Comparison of ENCODE assay signal across 11 mouse cellular contexts in the genomic region with DNA sequence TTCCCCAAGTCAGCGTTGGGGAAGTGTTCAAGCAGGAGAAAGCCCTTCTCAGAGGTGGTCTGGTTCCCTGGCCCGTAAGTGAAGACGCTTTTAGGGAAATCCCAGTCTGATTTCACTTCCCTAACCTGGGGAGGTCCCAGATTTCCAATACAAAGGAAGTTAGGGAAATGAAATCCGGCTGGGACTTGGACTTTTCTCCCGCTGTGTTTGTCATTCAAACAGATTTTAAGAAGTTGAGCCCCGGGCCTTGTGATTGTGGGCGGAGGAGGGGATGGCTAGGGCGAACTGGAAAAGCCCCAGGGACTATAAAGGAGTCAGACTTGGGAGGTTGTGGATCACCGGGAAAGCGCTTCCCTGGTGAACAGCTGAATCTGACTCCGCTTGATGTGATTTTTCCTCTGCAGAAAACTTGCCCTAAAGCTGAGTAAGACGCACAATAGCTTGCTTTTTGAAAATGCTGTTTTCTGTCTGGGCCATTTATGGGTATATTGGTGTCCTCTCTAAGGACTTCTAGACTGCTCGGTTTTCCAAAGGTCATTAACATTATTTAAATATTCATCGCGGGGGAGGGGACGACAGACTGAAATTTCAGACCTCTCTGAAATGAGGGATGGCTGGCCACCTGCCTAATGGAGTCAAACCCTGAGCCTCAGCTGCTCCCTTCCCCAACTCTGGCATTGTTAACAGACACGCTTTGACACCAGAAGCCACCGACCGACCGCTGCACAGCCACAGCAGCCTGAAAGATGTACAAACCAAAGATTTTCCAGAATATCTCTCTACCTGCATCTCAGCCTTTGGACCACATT.
A peak's percentile ranks its signal among the peaks of the same experiment; 100 is the strongest.
DNase-seq lines count a peak whose midpoint lies in the region; ATAC-seq and TF ChIP-seq lines count a peak whose summit lies in the region.
"Had no signal": no experiment of that assay in that cellular context is flagged by ENCODE, and none has a peak within 500 bp of the region (broad histone marks: within the 10 kb centered on the region; RNA-seq: fewer than 3 reads in every experiment).

No protein-coding gene starts in this region.

- TF ChIP-seq EP300 in lung, postnatal 0 days (IDR thresholded peaks at IDR 0.05): no peak

- TF ChIP-seq CTCF in lung, postnatal 0 days (IDR thresholded peaks at IDR 0.05): no peak

- DNase-seq in ZHBTc4 (ENCODE audit: low read depth, low spot score): peak; percentile 98
- DNase-seq in hindbrain, embryonic 10.5 days (ENCODE audit: low spot score): peak; percentile 67
- no peak for DNase-seq in left cerebral cortex, postnatal 14 days (ENCODE audit: low spot score in 2 of 2)
- DNase-seq in lung, postnatal 0 days (ENCODE audit: low spot score): no peak
- DNase-seq: cerebellum, adult 11-12 months had no signal

- no peaks in the 10 kb centered on the region for H3K9me3 ChIP-seq in heart, embryonic 15.5 days (replicated peaks)
- H3K9me3 ChIP-seq in heart, embryonic 12.5 days (replicated peaks): no peaks in the 10 kb centered on the region
- no peaks in the 10 kb centered on the region for H3K9me3 ChIP-seq in hindbrain, embryonic 10.5 days
- H3K9me3 ChIP-seq in midbrain, embryonic 16.5 days (replicated peaks; ENCODE audit: control insufficient read depth, low read length, poor library complexity, severe bottlenecking): no peaks in the 10 kb centered on the region
- no peaks in the 10 kb centered on the region for H3K9me3 ChIP-seq in intestine, embryonic 15.5 days
- no peaks in the 10 kb centered on the region for H3K9me3 ChIP-seq in lung, postnatal 0 days (ENCODE audit: low read length)
- H3K9me3 ChIP-seq: liver, embryonic 15.5 days had no signal

- peak overlapping the region; percentile 31; the same call in 1 of the 2 replicates for H3K27ac ChIP-seq in heart, embryonic 15.5 days
- H3K27ac ChIP-seq in heart, embryonic 12.5 days (ENCODE audit: poor library complexity, severe bottlenecking): no peak overlapping the region
- H3K27ac ChIP-seq in hindbrain, embryonic 10.5 days: peak overlapping the region; percentile 79
- H3K27ac ChIP-seq in midbrain, embryonic 16.5 days (ENCODE audit: low read length): no peak overlapping the region
- no peak overlapping the region for H3K27ac ChIP-seq in intestine, embryonic 15.5 days
- no peak overlapping the region for H3K27ac ChIP-seq in lung, postnatal 0 days (ENCODE audit: low read length)
- H3K27ac ChIP-seq: liver, embryonic 15.5 days had no signal

- no peaks in the 10 kb centered on the region for H3K27me3 ChIP-seq in heart, embryonic 15.5 days
- H3K27me3 ChIP-seq in heart, embryonic 12.5 days (replicated peaks): no peaks in the 10 kb centered on the region
- peaks cover 18% of the 10 kb centered on the region for H3K27me3 ChIP-seq in hindbrain, embryonic 10.5 days (ENCODE audit: insufficient read depth, poor library complexity, severe bottlenecking)
- peaks cover 3% of the 10 kb centered on the region; the same call in 1 of the 2 replicates for H3K27me3 ChIP-seq in midbrain, embryonic 16.5 days (ENCODE audit: control insufficient read depth, insufficient read depth, low read depth, low read length)
- H3K27me3 ChIP-seq in intestine, embryonic 15.5 days (replicated peaks): peaks cover 11% of the 10 kb centered on the region; the same call in 1 of the 2 replicates
- no peaks in the 10 kb centered on the region for H3K27me3 ChIP-seq in lung, postnatal 0 days (replicated peaks; ENCODE audit: insufficient read depth, low read length)

- no peak overlapping the region for H3K4me3 ChIP-seq in heart, embryonic 15.5 days
- H3K4me3 ChIP-seq in heart, embryonic 12.5 days: no peak overlapping the region
- H3K4me3 ChIP-seq in hindbrain, embryonic 10.5 days: peak overlapping the region; percentile 34
- H3K4me3 ChIP-seq in midbrain, embryonic 16.5 days (ENCODE audit: low read depth, low read length): no peak overlapping the region
- no peak overlapping the region for H3K4me3 ChIP-seq in intestine, embryonic 15.5 days (replicated peaks)
- no peak overlapping the region for H3K4me3 ChIP-seq in lung, postnatal 0 days (ENCODE audit: low read depth, low read length)

- ATAC-seq in heart, embryonic 15.5 days (replicated peaks; ENCODE audit: insufficient number of reproducible peaks, insufficient read depth, low FRiP score, low read depth): no peak
- no peak for ATAC-seq in heart, embryonic 12.5 days (ENCODE audit: insufficient number of reproducible peaks, low FRiP score)
- no peak for ATAC-seq in midbrain, embryonic 16.5 days
- ATAC-seq in intestine, embryonic 15.5 days: no peak
- ATAC-seq in lung, postnatal 0 days: no peak

- no peaks in the 10 kb centered on the region for H3K36me3 ChIP-seq in heart, embryonic 15.5 days
- no peaks in the 10 kb centered on the region for H3K36me3 ChIP-seq in heart, embryonic 12.5 days
- H3K36me3 ChIP-seq in hindbrain, embryonic 10.5 days: no peaks in the 10 kb centered on the region
- no peaks in the 10 kb centered on the region for H3K36me3 ChIP-seq in midbrain, embryonic 16.5 days (ENCODE audit: control insufficient read depth, insufficient read depth, low read length)
- no peaks in the 10 kb centered on the region for H3K36me3 ChIP-seq in intestine, embryonic 15.5 days
- no peaks in the 10 kb centered on the region for H3K36me3 ChIP-seq in lung, postnatal 0 days (ENCODE audit: insufficient read depth, low read length)
- H3K36me3 ChIP-seq: G1E; liver, embryonic 15.5 days had no signal

- 29% methylated on average over 20 of the region's 20 CpGs for WGBS in heart, embryonic 15.5 days
- 14% methylated on average over 20 of the region's 20 CpGs for WGBS in heart, embryonic 12.5 days
- 2% methylated on average over 20 of the region's 20 CpGs for WGBS in hindbrain, embryonic 10.5 days
- WGBS in midbrain, embryonic 16.5 days: 4% methylated on average over 20 of the region's 20 CpGs
- 19% methylated on average over 20 of the region's 20 CpGs for WGBS in intestine, embryonic 15.5 days
- WGBS in lung, postnatal 0 days: 27% methylated on average over 20 of the region's 20 CpGs

- intact Hi-C loops in left cerebral cortex, postnatal 14 days (cut with DNase I): loop anchor here (5.0 kb wide), 1 partner anchor 109 kb away; no protein-coding TSS in a partner anchor

- H3K9ac ChIP-seq in heart, embryonic 15.5 days: no peak overlapping the region
- H3K9ac ChIP-seq in heart, embryonic 12.5 days: no peak overlapping the region
- H3K9ac ChIP-seq in midbrain, embryonic 16.5 days (ENCODE audit: low read depth, low read length): no peak overlapping the region
- no peak overlapping the region for H3K9ac ChIP-seq in intestine, embryonic 15.5 days
- no peak overlapping the region for H3K9ac ChIP-seq in lung, postnatal 0 days (replicated peaks; ENCODE audit: low read depth)
- H3K9ac ChIP-seq: liver, embryonic 15.5 days had no signal

- H3K4me1 ChIP-seq in heart, embryonic 15.5 days (replicated peaks): peaks cover 44% of the 10 kb centered on the region
- peaks cover 41% of the 10 kb centered on the region for H3K4me1 ChIP-seq in heart, embryonic 12.5 days (replicated peaks)
- peaks cover 42% of the 10 kb centered on the region for H3K4me1 ChIP-seq in hindbrain, embryonic 10.5 days (replicated peaks)
- H3K4me1 ChIP-seq in midbrain, embryonic 16.5 days (ENCODE audit: control insufficient read depth, insufficient read depth, low read length): peaks cover 20% of the 10 kb centered on the region
- H3K4me1 ChIP-seq in intestine, embryonic 15.5 days (replicated peaks): peaks cover 17% of the 10 kb centered on the region
- peaks cover 12% of the 10 kb centered on the region; the same call in 1 of the 2 replicates for H3K4me1 ChIP-seq in lung, postnatal 0 days (ENCODE audit: insufficient read depth, low read depth, low read length)

- peak overlapping the region; percentile 18; the same call in 1 of the 2 replicates for H3K4me2 ChIP-seq in heart, embryonic 15.5 days
- H3K4me2 ChIP-seq in heart, embryonic 12.5 days: no peak overlapping the region
- H3K4me2 ChIP-seq in midbrain, embryonic 16.5 days (ENCODE audit: low read length): 0 out of 2 replicates have a peak overlapping the region, but pooled peaks have one; percentile 15
- H3K4me2 ChIP-seq in intestine, embryonic 15.5 days (replicated peaks): no peak overlapping the region
- H3K4me2 ChIP-seq in lung, postnatal 0 days (replicated peaks; ENCODE audit: low read depth, low read length): no peak overlapping the region

Comparison
In these comparisons a context has a peak if more than half of its experiments do, and no peak if none do; other contexts are left out.
1. H3K27ac ChIP-seq: peak in heart, embryonic 15.5 days (single experiment) and hindbrain, embryonic 10.5 days (single experiment); none in heart, embryonic 12.5 days (single experiment), midbrain, embryonic 16.5 days (single experiment), intestine, embryonic 15.5 days (single experiment) and lung, postnatal 0 days (single experiment).
2. H3K4me2 ChIP-seq: peak in heart, embryonic 15.5 days (single experiment) and midbrain, embryonic 16.5 days (single experiment); none in heart, embryonic 12.5 days (single experiment), intestine, embryonic 15.5 days (single experiment) and lung, postnatal 0 days (single experiment).
3. DNase-seq: peak in ZHBTc4 (single experiment) and hindbrain, embryonic 10.5 days (single experiment); none in left cerebral cortex, postnatal 14 days (0 of 2) and lung, postnatal 0 days (single experiment).